Mouse (Mus musculus): Measurements from ENCODE around the gene Pdp2.

GRCm38 (mm10) chr8:104601386-104601785 lies 10.1 kb downstream of the Pdp2 start:
- TF ChIP-seq CTCF (IDR thresholded peaks at IDR 0.05; ENCODE audit: borderline replicate concordance, extremely low read depth, insufficient read depth, insufficient read length) (no peak), POLR2A (IDR thresholded peaks at IDR 0.05; ENCODE audit: borderline replicate concordance, extremely low read depth, insufficient read depth, insufficient read length, poor library complexity, severe bottlenecking) (no peak)

Measured in brain, embryonic 14.5 days (tissue).